Mouse (Mus musculus) embryonic facial prominence, embryonic 11.5 days (tissue): ENCODE data around the gene Bad. TPM values are rescaled to one million over a fixed set of nuclear protein-coding genes. Genes with fewer than 3 reads are reported as not detected.
"Not testable (repeated sequence)": the region's sequence is repeated elsewhere in the genome, so short reads cannot be mapped to it uniquely, and the experiment has no call there.

ENCODE experiments used
- ATAC-seq: fragments of 200-750 bp; cut with Nextera tagmentation; replicated peaks from 2 replicates; pipeline ENCODE4 v1.8.0; 2017; ENCODE audit warnings: low read depth; ENCODE audit not compliant: insufficient number of reproducible peaks, low FRiP score, low TSS enrichment
- DNase-seq: peaks from one replicate; pipeline ENCODE4 v3.0.0-alpha.2; 2015; ENCODE audit warnings: low spot score
- H3K27ac ChIP-seq: fragments of 300-500 bp; sonication (generic); replicated peaks from 2 replicates; pipeline ENCODE4 v1.5.1; 2014; ENCODE audit warnings: mild to moderate bottlenecking, low read depth, low read length, control low read depth
- H3K27me3 ChIP-seq: fragments of 300-500 bp; sonication (generic); 2 replicates; pipeline ENCODE4 v1.6.1; 2014; ENCODE audit warnings: mild to moderate bottlenecking, low read length, moderate library complexity, mixed read lengths; ENCODE audit not compliant: control insufficient read depth, insufficient read depth
- H3K36me3 ChIP-seq: fragments of 300-500 bp; sonication (generic); replicated peaks from 2 replicates; pipeline ENCODE4 v1.6.1; 2014; ENCODE audit warnings: low read depth, mild to moderate bottlenecking, low read length, moderate library complexity, mixed read lengths; ENCODE audit not compliant: control insufficient read depth, insufficient read depth
- H3K4me1 ChIP-seq: fragments of 300-500 bp; sonication (generic); 2 replicates; pipeline ENCODE4 v1.6.1; 2014; ENCODE audit warnings: low read length, mixed read lengths; ENCODE audit not compliant: control insufficient read depth, insufficient read depth
- H3K4me2 ChIP-seq: fragments of 300-500 bp; sonication (generic); 2 replicates; pipeline ENCODE4 v1.6.1; 2014; ENCODE audit warnings: low read depth, mild to moderate bottlenecking, control low read depth, low read length, moderate library complexity
- H3K4me3 ChIP-seq: fragments of 300-500 bp; sonication (generic); 2 replicates; pipeline ENCODE4 v1.5.1; 2014; ENCODE audit warnings: low read depth, low read length, control low read depth
- H3K9ac ChIP-seq: fragments of 300-500 bp; sonication (generic); replicated peaks from 2 replicates; pipeline ENCODE4 v1.6.1; 2014; ENCODE audit warnings: mild to moderate bottlenecking, control low read depth, low read length
- H3K9me3 ChIP-seq: fragments of 300-500 bp; sonication (generic); replicated peaks from 2 replicates; pipeline ENCODE4 v1.6.1; 2016; ENCODE audit warnings: mild to moderate bottlenecking, low read length, inconsistent platforms, mixed read lengths; ENCODE audit not compliant: control insufficient read depth
- WGBS: fragments of 180-500 bp; shearing (Covaris S2); extraction: QIAGEN DNeasy Blood & Tissue Kit; methylation state at CpG from one replicate; pipeline ENCODE4 v1.1.7; 2014; 5-methylcytosine and 5-hydroxymethylcytosine counted together
- polyA plus RNA-seq: library from polyadenylated mRNA; unstranded; fragments of >200 nt; fragmentation: Nextera tagmentation; extraction: Ambion mirVana; gene quantifications from 2 replicates; pipeline ENCODE4 v1.2.1, GENCODE M21; 2014

Gene Bad
- polyA plus RNA-seq, 1 experiment from 2014 or later: 60.7 TPM

DNA sequence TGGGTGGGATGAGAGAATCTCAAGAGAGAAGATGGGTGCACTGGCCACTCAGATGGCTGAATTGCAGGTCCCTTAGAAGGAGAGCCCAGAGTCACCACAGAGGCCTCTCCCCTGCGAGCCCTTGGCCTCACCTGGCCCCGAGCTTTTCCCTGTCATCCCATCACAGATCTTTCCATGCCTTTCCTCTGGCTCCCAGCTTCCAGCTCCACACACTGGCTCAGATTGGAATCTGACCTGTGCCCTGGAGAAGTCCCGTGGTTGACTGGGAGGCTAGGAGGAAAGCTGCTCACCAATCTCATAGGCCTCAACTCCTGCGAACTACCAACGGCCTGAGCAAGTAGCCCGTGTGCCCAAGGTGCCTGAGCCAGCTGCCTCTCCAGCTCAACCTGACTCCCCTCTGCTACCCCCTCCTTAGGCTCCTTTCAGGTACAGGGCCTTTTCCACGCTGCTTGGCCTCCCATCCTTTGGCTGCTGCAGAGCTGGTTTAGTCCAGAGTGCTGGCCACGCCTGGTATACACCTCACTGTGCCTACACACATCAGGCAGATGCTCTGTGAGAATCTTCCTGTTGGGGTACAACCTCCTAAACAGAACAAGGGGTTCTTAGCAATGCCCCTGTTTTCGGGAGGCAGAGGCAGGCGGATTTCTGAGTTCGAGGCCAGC lies 36.0 kb upstream of the Bad start:
- Histone ChIP-seq H3K9ac (no peak overlapping the region), H3K27ac (no peak overlapping the region), H3K36me3 (no peaks in the 10 kb centered on the region; the same call in 1 of the 2 replicates), H3K4me3 (no peak overlapping the region), H3K4me2 (no peak overlapping the region), H3K4me1 (no peaks in the 10 kb centered on the region), H3K9me3 (no peaks in the 10 kb centered on the region), H3K27me3 (no peaks in the 10 kb centered on the region)
- WGBS: 88% methylated on average over 11 of the region's 11 CpGs
- no peak for ATAC-seq
- DNase-seq: no peak

DNA sequence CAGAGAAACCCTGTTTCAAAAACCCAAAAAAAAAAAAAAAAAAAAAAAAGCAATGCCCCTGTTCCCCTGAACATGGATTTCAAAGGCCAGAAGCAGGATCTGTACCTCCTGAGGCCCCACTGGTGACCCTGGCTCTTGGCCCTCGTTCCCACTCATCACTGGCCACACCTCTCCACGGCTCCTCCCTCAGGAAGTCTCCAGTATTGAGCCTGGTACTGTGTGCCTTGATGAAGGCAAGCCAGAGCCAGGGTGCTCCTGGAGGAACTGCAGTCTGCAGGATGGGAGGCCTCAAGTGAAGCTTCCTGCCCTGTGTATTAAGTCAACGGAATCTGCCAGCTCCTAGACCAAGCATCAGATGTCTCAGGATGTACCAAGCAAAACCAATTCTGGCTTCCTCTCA lies 35.5 kb upstream of the Bad start:
- WGBS: 90% methylated on average over 3 of the region's 3 CpGs
- no peak overlapping the region for H3K4me3 ChIP-seq
- H3K27ac ChIP-seq: no peak overlapping the region
- H3K4me2 ChIP-seq: no peak overlapping the region
- H3K9me3 ChIP-seq: no peaks in the 10 kb centered on the region
- ATAC-seq (no peak), DNase-seq (no peak)
- no peak overlapping the region for H3K9ac ChIP-seq
- no peaks in the 10 kb centered on the region for H3K27me3 ChIP-seq
- peaks cover 3% of the 10 kb centered on the region for H3K4me1 ChIP-seq
- peaks cover 2% of the 10 kb centered on the region; the same call in 1 of the 2 replicates for H3K36me3 ChIP-seq

DNA sequence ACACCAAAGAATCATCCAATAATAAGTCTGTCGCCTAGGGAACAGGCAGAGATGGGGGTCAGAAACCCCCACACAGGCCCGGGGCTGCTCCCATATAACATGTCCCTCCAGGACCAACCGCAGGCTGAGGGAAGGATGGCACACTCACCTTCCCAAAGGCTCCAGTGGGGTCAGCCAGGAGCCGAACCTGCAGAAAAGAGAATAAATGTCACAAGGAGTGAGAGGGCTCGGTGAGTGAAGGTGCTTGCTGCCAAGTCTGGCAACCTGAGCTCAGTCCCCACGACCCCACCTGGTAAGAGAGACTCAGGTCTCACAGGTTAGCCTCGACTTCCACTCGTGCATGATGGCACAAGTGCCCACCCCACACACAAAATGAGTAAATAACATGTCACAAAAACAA lies 34.6 kb upstream of the Bad start:
- DNase-seq: no peak

DNA sequence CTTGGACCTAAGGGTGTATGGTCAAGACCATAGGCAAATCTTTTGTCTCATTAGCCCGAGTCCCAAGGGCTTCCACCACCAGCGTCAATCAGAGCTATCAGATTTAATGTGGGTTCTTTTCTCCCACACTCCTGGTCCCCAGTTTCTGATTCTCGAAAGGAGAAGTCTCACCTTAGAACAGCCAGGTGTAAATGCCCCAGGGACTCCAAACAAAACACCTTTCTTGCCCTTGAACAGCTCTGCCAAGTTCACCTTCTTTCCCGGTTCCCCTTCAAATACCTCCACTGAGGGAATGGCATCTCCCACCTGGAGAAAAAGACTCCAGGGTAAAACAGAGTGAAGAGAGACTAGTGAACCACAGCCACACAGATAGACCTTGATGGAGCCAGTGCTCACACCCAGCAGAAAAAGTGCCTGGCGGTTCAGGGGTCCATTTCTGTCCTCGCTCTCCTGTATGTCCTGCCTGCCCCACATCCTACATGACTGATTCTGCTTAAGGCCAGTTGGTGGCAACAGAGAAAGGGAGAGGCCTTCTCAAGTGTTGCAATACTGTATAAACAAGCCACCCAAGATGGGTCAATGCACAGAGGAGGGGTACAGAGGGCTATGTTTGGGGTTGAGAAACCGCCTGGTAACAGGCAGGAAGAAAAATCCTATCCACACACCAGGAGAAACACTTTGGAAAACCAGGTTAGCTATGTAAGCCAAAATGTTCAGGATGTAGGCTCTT lies 33.7 kb upstream of the Bad start:
- no peak overlapping the region for H3K27ac ChIP-seq
- DNase-seq: no peak
- H3K9me3 ChIP-seq: no peaks in the 10 kb centered on the region
- no peak for ATAC-seq
- peak overlapping the region; percentile 82 for H3K4me2 ChIP-seq
- H3K4me1 ChIP-seq: peaks cover 5% of the 10 kb centered on the region
- WGBS: 86% methylated on average over 7 of the region's 7 CpGs
- H3K9ac ChIP-seq: no peak overlapping the region
- no peak overlapping the region for H3K4me3 ChIP-seq
- H3K27me3 ChIP-seq: no peaks in the 10 kb centered on the region
- peaks cover 9% of the 10 kb centered on the region for H3K36me3 ChIP-seq

More for the DNA sequence above, 34.6 kb upstream of the Bad start:
- Histone ChIP-seq H3K9ac (no peak overlapping the region), H3K36me3 (peaks cover 9% of the 10 kb centered on the region), H3K4me3 (no peak overlapping the region), H3K27me3 (no peaks in the 10 kb centered on the region), H3K27ac (no peak overlapping the region), H3K4me1 (peaks cover 5% of the 10 kb centered on the region), H3K9me3 (no peaks in the 10 kb centered on the region), H3K4me2 (no peak overlapping the region)
- no peak for ATAC-seq
- 92% methylated on average over 8 of the region's 8 CpGs for WGBS

DNA sequence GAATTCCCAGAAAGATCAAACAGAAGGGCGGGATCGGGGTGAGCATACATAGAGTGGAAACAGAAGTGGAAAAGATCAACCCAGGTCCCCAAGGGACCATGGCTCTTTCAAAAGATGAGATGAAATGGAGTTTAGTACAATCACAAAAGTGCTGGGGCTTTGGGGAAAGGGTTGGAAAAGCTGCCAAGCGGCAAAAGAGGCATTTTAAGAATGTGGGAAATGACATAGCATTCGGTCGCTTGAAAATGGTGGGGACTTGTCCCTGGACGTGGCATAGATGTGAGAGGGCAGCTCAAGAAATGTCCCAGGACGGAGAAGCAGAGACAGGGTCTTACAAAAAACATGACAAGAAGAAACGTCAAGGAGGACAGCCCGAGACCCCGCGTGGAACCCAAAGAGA lies 32.6 kb upstream of the Bad start:
- ATAC-seq: no peak
- peak overlapping the region; percentile 82 for H3K4me2 ChIP-seq
- H3K27ac ChIP-seq: peak overlapping the region; percentile 96
- WGBS: 7% methylated on average over 11 of the region's 11 CpGs
- H3K27me3 ChIP-seq: no peaks in the 10 kb centered on the region
- H3K4me3 ChIP-seq: peak overlapping the region; percentile 61
- H3K36me3 ChIP-seq: peaks cover 15% of the 10 kb centered on the region
- no peaks in the 10 kb centered on the region for H3K9me3 ChIP-seq
- peak overlapping the region; percentile 68 for H3K9ac ChIP-seq
- DNase-seq: no peak
- peaks cover 5% of the 10 kb centered on the region for H3K4me1 ChIP-seq

DNA sequence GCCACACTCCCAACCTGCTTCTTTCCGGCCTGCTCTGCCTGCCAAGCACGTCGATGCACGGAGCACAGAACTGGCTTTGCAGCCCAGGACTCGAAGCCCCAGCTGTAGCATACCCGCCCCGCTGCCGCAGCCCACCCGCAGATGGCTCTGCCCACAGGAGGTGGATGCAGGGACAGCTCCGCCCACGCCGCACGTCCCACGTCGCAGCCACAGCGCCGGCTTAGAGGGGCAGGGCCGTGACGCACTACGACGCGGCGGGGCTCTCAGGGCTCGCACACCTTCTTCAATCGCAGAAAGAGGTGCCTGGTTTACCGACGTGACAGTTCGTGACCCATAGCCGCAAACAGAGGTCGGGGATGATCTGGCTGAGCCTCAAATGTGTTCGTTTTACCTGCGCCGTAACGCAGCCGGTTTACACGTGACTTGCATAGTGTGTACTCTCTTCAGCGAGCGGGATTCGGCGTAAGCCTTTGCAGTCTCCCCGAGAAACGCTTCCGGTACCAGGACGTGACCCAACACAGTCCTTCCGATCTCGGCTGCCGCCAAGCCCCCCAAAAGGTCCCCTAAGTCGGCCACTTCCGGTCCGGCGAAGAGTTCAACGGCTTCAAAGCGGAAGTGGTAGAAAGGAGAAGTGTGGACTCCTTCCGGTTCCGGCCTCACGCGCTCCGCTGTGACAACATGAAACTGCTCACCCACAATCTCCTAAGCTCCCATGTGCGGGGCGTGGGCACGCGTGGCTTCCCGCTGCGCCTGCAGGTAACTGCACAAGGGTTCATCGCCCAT lies 32.0 kb upstream of the Bad start, which contains the start of the genes Trmt112 and Prdx5:
Gene Trmt112, plus strand, starts transcription at position 192 of the 783 bp plus-strand sequence.
Gene Prdx5, minus strand, starts transcription at position 600 of the 783 bp plus-strand sequence.
- Histone ChIP-seq H3K36me3 (peaks cover 15% of the 10 kb centered on the region), H3K9me3 (no peaks in the 10 kb centered on the region), H3K4me3 (peak within 1 kb of the TSS; percentile 61), H3K9ac (peak within 1 kb of the TSS; percentile 68), H3K27me3 (no peaks in the 10 kb centered on the region), H3K4me2 (peak within 1 kb of the TSS; percentile 82), H3K4me1 (peaks cover 5% of the 10 kb centered on the region), H3K27ac (peak within 1 kb of the TSS; percentile 96)
- peak; percentile 86 for ATAC-seq
- DNase-seq: peak; percentile 98
- 0% methylated on average over 65 of the region's 65 CpGs for WGBS

DNA sequence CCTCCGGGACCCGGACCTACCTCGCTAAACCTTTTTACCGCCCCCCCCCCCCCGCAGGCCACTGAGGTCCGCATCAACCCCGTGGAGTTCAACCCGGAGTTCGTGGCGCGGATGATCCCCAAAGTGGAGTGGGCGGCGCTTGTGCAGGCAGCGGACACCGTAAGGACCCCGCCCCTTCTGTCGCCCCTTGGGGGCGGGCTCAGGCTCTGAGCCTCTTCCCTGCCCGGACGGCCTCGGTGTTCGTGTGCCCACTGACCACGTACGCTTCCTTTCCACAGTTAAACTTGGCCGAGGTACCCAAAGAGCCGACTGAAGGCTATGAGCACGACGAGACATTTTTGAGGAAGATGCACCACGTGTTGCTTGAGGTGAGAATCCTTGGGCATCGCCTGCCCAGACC lies 31.4 kb upstream of the Bad start:
- H3K4me1 ChIP-seq, H3K27me3 ChIP-seq, H3K9me3 ChIP-seq: not testable (repeated sequence)
- H3K27ac ChIP-seq: peak overlapping the region; percentile 96
- peak overlapping the region; percentile 68 for H3K9ac ChIP-seq
- H3K4me2 ChIP-seq: peak overlapping the region; percentile 82
- ATAC-seq (peak; percentile 15; the same call in 1 of the 2 replicates), DNase-seq (peak; percentile 69)
- H3K4me3 ChIP-seq: peak overlapping the region; percentile 61
- H3K36me3 ChIP-seq: peaks cover 15% of the 10 kb centered on the region
- under 1% methylated on average over 30 of the region's 30 CpGs for WGBS
